Mouse (Mus musculus) small intestine, adult 2 months (tissue): ENCODE data around the gene Tex2. TPM values are rescaled to one million over a fixed set of nuclear protein-coding genes. Genes with fewer than 3 reads are reported as not detected.
"Not testable (repeated sequence)": the region's sequence is repeated elsewhere in the genome, so short reads cannot be mapped to it uniquely, and the experiment has no call there.

Source experiments
- H3K27ac ChIP-seq: fragments of 200-500 bp; 2 replicates; pipeline ENCODE4 v1.5.1; 2012; ENCODE audit warnings: low read depth, low read length, control low read depth, inconsistent platforms; ENCODE audit not compliant: insufficient read depth
- H3K27me3 ChIP-seq: fragments of 200-500 bp; 2 replicates; pipeline ENCODE4 v1.6.1; 2012; ENCODE audit warnings: mild to moderate bottlenecking, moderate library complexity, low read length, inconsistent platforms; ENCODE audit not compliant: control insufficient read depth, insufficient read depth
- H3K36me3 ChIP-seq: fragments of 200-500 bp; 2 replicates; pipeline ENCODE4 v1.6.1; 2012; ENCODE audit warnings: mild to moderate bottlenecking, low read length, control low read depth, inconsistent platforms; ENCODE audit not compliant: control insufficient read depth, insufficient read depth
- H3K4me1 ChIP-seq: fragments of 200-500 bp; 2 replicates; pipeline ENCODE4 v1.6.1; 2012; ENCODE audit warnings: low read length, inconsistent platforms, mixed read lengths; ENCODE audit not compliant: control insufficient read depth, insufficient read depth, insufficient read length
- H3K4me3 ChIP-seq: fragments of 200-500 bp; 2 replicates; pipeline ENCODE4 v1.5.1; 2012; ENCODE audit warnings: low read depth, mild to moderate bottlenecking, control low read depth, inconsistent platforms, low read length, moderate library complexity
- CTCF ChIP-seq: fragments of 200-500 bp; IDR thresholded peaks from 2 replicates; pipeline ENCODE4 v1.5.1; 2012; ENCODE audit warnings: low read depth, mild to moderate bottlenecking, control low read depth, inconsistent platforms, low read length, moderate library complexity, mixed read lengths; ENCODE audit not compliant: insufficient replicate concordance, insufficient read length; ENCODE audit errors: extremely low read depth
- POLR2A ChIP-seq: fragments of 200-500 bp; IDR thresholded peaks from 2 replicates; pipeline ENCODE4 v1.6.1; 2012; ENCODE audit warnings: low read depth, mild to moderate bottlenecking, control low read depth, inconsistent platforms, low read length, moderate library complexity
- WGBS: fragments of 180-500 bp; shearing (Covaris S2); methylation state at CpG from one replicate; pipeline ENCODE4 v1.1.7; 2018; 5-methylcytosine and 5-hydroxymethylcytosine counted together
- polyA plus RNA-seq: library from polyadenylated mRNA; depleted of rRNA; stranded (reverse); fragments of >200 nt; gene quantifications from 2 replicates; pipeline ENCODE4 v1.2.3, GENCODE M21; 2012

Gene Tex2
- polyA plus RNA-seq, 1 experiment, result 9.7 TPM

- no peak overlapping the region for H3K27ac ChIP-seq
- H3K4me3 ChIP-seq, result no peak overlapping the region
- no peaks in the 10 kb centered on the region; the same call in 1 of the 2 replicates for H3K4me1 ChIP-seq
- H3K27me3 ChIP-seq, result no peaks in the 10 kb centered on the region
- no peaks in the 10 kb centered on the region for H3K36me3 ChIP-seq
- 40% methylated on average over 5 of the region's 5 CpGs for WGBS
- TF ChIP-seq CTCF (no peak), POLR2A (no peak)
Measured at GRCm38 (mm10) chr11:106579957-106580356, 33.3 kb downstream of the Tex2 start.

GRCm38 (mm10) chr11:106579146-106579545, 34.1 kb downstream of the Tex2 start:
- 78% methylated on average over 2 of the region's 2 CpGs for WGBS
- TF ChIP-seq CTCF, result no peak
- no peak for TF ChIP-seq POLR2A
- Histone ChIP-seq H3K4me1 (peaks cover 2% of the 10 kb centered on the region; the same call in 1 of the 2 replicates), H3K27me3 (no peaks in the 10 kb centered on the region), H3K36me3 (no peaks in the 10 kb centered on the region), H3K4me3 (no peak overlapping the region), H3K27ac (no peak overlapping the region)

- not testable (repeated sequence) for H3K4me3 ChIP-seq, H3K27ac ChIP-seq, H3K4me1 ChIP-seq, H3K36me3 ChIP-seq, H3K27me3 ChIP-seq
- WGBS, result 91% methylated on average over 10 of the region's 10 CpGs
Measured at GRCm38 (mm10) chr11:106577624-106578355, 35.4 kb downstream of the Tex2 start.

GRCm38 (mm10) chr11:106574456-106574855, 38.8 kb downstream of the Tex2 start:
- 87% methylated on average over 9 of the region's 9 CpGs for WGBS
- no peak overlapping the region for H3K4me3 ChIP-seq
- TF ChIP-seq POLR2A (no peak), CTCF (no peak)
- H3K4me1 ChIP-seq, result peaks cover 15% of the 10 kb centered on the region
- no peaks in the 10 kb centered on the region for H3K36me3 ChIP-seq
- H3K27ac ChIP-seq, result no peak overlapping the region
- no peaks in the 10 kb centered on the region for H3K27me3 ChIP-seq

GRCm38 (mm10) chr11:106573476-106574240, 39.6 kb downstream of the Tex2 start:
- Histone ChIP-seq H3K4me1 (peaks cover 15% of the 10 kb centered on the region), H3K27ac (no peak overlapping the region), H3K36me3 (no peaks in the 10 kb centered on the region), H3K27me3 (no peaks in the 10 kb centered on the region), H3K4me3 (no peak overlapping the region)
- no peak for TF ChIP-seq CTCF
- no peak for TF ChIP-seq POLR2A
- WGBS, result 38% methylated on average over 9 of the region's 9 CpGs

- 50% methylated on average over 9 of the region's 9 CpGs for WGBS
- no peak overlapping the region for H3K27ac ChIP-seq
Measured at GRCm38 (mm10) chr11:106572958-106573357, 40.3 kb downstream of the Tex2 start.

GRCm38 (mm10) chr11:106572020-106572782, 41.0 kb downstream of the Tex2 start:
- no peak overlapping the region for H3K27ac ChIP-seq

More at GRCm38 (mm10) chr11:106572958-106573357, 40.3 kb downstream of the Tex2 start:
- Histone ChIP-seq H3K4me1 (peaks cover 15% of the 10 kb centered on the region), H3K4me3 (no peak overlapping the region), H3K36me3 (peaks cover 4% of the 10 kb centered on the region), H3K27me3 (no peaks in the 10 kb centered on the region)
- no peak for TF ChIP-seq POLR2A
- TF ChIP-seq CTCF, result no peak

More at GRCm38 (mm10) chr11:106572020-106572782, 41.0 kb downstream of the Tex2 start:
- Histone ChIP-seq H3K36me3 (peaks cover 10% of the 10 kb centered on the region), H3K4me3 (no peak overlapping the region), H3K27me3 (no peaks in the 10 kb centered on the region), H3K4me1 (peaks cover 15% of the 10 kb centered on the region)
- TF ChIP-seq CTCF, result no peak
- TF ChIP-seq POLR2A, result no peak
- 55% methylated on average over 15 of the region's 15 CpGs for WGBS
